Mouse (Mus musculus) layer of hippocampus, adult 2 months (tissue): ENCODE data around the gene Mesd. TPM values are rescaled to one million over a fixed set of nuclear protein-coding genes. Genes with fewer than 3 reads are reported as not detected.

ENCODE experiments used
- DNase-seq, 2 experiments: peaks; one replicate each; pipeline ENCODE4 v3.0.0; 2022; ENCODE audit warnings: low spot score in 2 of 2
- H3K27ac ChIP-seq: fragments of 200-600 bp; 2 replicates; pipeline ENCODE4 v1.8.1; 2022
- H3K4me3 ChIP-seq: fragments of 200-600 bp; 2 replicates; pipeline ENCODE4 v1.8.1; 2022; ENCODE audit warnings: mild to moderate bottlenecking
- CTCF ChIP-seq: fragments of 200-600 bp; conservative IDR thresholded peaks from 2 replicates; pipeline ENCODE4 v1.8.1; 2022; ENCODE audit warnings: antibody characterized with exemption, mild to moderate bottlenecking, moderate library complexity
- total RNA-seq, 2 experiments: library from RNA; stranded (reverse); gene quantifications; 2 replicates each; pipeline ENCODE4 v1.2.3; 2021

The Mesd gene
- total RNA-seq, 2 experiments from 2014 or later: 57.4 to 62.7 TPM

- TF ChIP-seq CTCF: no peak
- Histone ChIP-seq H3K27ac (no peak overlapping the region), H3K4me3 (no peak overlapping the region)
- no peak for DNase-seq
Observed at GRCm38 (mm10) chr7:83856353-83857207, 27.7 kb upstream of the Mesd start.

- H3K27ac ChIP-seq: no peak overlapping the region
- no peak for TF ChIP-seq CTCF
- H3K4me3 ChIP-seq: no peak overlapping the region
- no peak for DNase-seq
Observed at GRCm38 (mm10) chr7:83857208-83857488, 27.1 kb upstream of the Mesd start.

- TF ChIP-seq CTCF: no peak
- DNase-seq: no peak
- Histone ChIP-seq H3K27ac (no peak overlapping the region), H3K4me3 (no peak overlapping the region)
Observed at GRCm38 (mm10) chr7:83857921-83858320, 26.3 kb upstream of the Mesd start.

- no peak for DNase-seq
- no peak for TF ChIP-seq CTCF
- no peak overlapping the region for H3K27ac ChIP-seq
- H3K4me3 ChIP-seq: no peak overlapping the region
Observed at GRCm38 (mm10) chr7:83859378-83860083, 24.7 kb upstream of the Mesd start.

GRCm38 (mm10) chr7:83863554-83863953 lies 20.7 kb upstream of the Mesd start:
- Histone ChIP-seq H3K27ac (no peak overlapping the region), H3K4me3 (no peak overlapping the region)
- no peak for DNase-seq
- no peak for TF ChIP-seq CTCF

GRCm38 (mm10) chr7:83868200-83868599 lies 16.1 kb upstream of the Mesd start:
- H3K4me3 ChIP-seq: no peak overlapping the region
- H3K27ac ChIP-seq: peak overlapping the region; percentile 53
- TF ChIP-seq CTCF: no peak
- DNase-seq: no peak

- H3K4me3 ChIP-seq: no peak overlapping the region
- H3K27ac ChIP-seq: no peak overlapping the region
- DNase-seq: no peak
- no peak for TF ChIP-seq CTCF
Observed at GRCm38 (mm10) chr7:83869839-83870543, 14.3 kb upstream of the Mesd start.

- Histone ChIP-seq H3K4me3 (no peak overlapping the region), H3K27ac (no peak overlapping the region)
- no peak for DNase-seq
- TF ChIP-seq CTCF: no peak
Observed at GRCm38 (mm10) chr7:83877088-83877487, 7.2 kb upstream of the Mesd start.

GRCm38 (mm10) chr7:83878676-83879448 lies 5.4 kb upstream of the Mesd start:
- no peak for TF ChIP-seq CTCF
- Histone ChIP-seq H3K27ac (peak overlapping the region; percentile 82), H3K4me3 (peak overlapping the region; percentile 20; the same call in 1 of the 2 replicates)
- DNase-seq: no peak

GRCm38 (mm10) chr7:83882150-83882632 lies 2.1 kb upstream of the Mesd start:
- no peak for TF ChIP-seq CTCF
- peak overlapping the region; percentile 93; the same call in 1 of the 2 replicates for H3K27ac ChIP-seq
- H3K4me3 ChIP-seq: peak overlapping the region; percentile 78
- no peak for DNase-seq

GRCm38 (mm10) chr7:83882633-83883275 lies 1.5 kb upstream of the Mesd start:
- Histone ChIP-seq H3K27ac (peak overlapping the region; percentile 93), H3K4me3 (peak overlapping the region; percentile 78)
- TF ChIP-seq CTCF: no peak; the same call in 1 of the 2 replicates
- no peak for DNase-seq
